Mouse (Mus musculus) kidney, postnatal 14 days (tissue): ENCODE data around the gene Ssxb1.
"Not testable (repeated sequence)": the region's sequence is repeated elsewhere in the genome, so short reads cannot be mapped to it uniquely, and the experiment has no call there.

Experiments used
- DNase-seq: peaks from one replicate; pipeline ENCODE4 v3.0.0; 2022; ENCODE audit warnings: mixed read lengths

The Ssxb1 gene

GRCm38 (mm10) chrX:8413005-8413404, at the start of gene Ssxb1:
TSS of gene Ssxb1 (plus strand) at chrX:8413305.
- not testable (repeated sequence) for DNase-seq

GRCm38 (mm10) chrX:8366678-8367077, 46.4 kb upstream of the Ssxb1 start, which contains the start of gene Ssxb9:
TSS of gene Ssxb9 (plus strand) at chrX:8366978.
- DNase-seq = not testable (repeated sequence)

DNA sequence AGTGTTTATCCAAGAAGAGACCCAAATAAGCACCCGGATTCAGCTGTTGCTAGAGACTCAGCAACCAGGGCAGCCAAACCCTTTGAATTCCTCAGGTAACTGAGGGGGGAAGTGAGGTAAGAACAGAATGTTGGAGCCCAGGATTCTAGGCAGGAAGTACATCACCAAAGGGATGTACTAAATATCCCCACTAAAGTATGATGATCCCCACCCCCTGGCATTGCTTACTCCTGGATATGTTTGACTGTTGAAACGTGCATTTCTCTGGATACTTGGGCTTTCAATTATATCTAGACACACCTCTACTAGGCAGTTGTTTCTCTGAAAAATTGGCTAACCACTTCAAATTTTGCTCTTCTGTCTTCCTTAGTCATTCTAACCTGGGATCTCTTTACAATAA, 48.5 kb downstream of the Ssxb1 start, which contains the start of gene Ssxb2:
Ssxb2 (minus strand) TSS at position 101 of the 400 bp plus-strand sequence.
- not testable (repeated sequence) for DNase-seq
